Mouse (Mus musculus): ENCODE measurements around the gene Lamb3.

GRCm38 (mm10) chr1:193279492-193279891 is 72.0 kb downstream of the Lamb3 start:
- no peak for TF ChIP-seq POLR2A (IDR thresholded peaks at IDR 0.05; ENCODE audit: borderline replicate concordance, extremely low read depth, low read depth, low read length)
- no peak for TF ChIP-seq CTCF (IDR thresholded peaks at IDR 0.05; ENCODE audit: insufficient read depth, low read length)

Data from lung, adult 2 months (tissue).